Mouse (Mus musculus): Measurements from ENCODE around the gene Supt4a.
A peak's percentile ranks its signal among the peaks of the same experiment; 100 is the strongest.

Gene Supt4a

GRCm38 (mm10) chr11:87768745-87769144, 31.4 kb downstream of the Supt4a start:
- no peak for DNase-seq (ENCODE audit: low spot score)

GRCm38 (mm10) chr11:87770989-87771388, 33.6 kb downstream of the Supt4a start:
- DNase-seq (ENCODE audit: low spot score), result peak; percentile 80

GRCm38 (mm10) chr11:87772354-87772753, 35.0 kb downstream of the Supt4a start:
- DNase-seq (ENCODE audit: low spot score), result no peak

- DNase-seq (ENCODE audit: low spot score), result peak; percentile 81
These were observed 40.9 kb downstream of the Supt4a start for GRCm38 (mm10) chr11:87778100-87778765.

- DNase-seq (ENCODE audit: low spot score), result no peak
These were observed 41.6 kb downstream of the Supt4a start for GRCm38 (mm10) chr11:87778915-87779314.

GRCm38 (mm10) chr11:87779392-87779791, 42.0 kb downstream of the Supt4a start:
- no peak for DNase-seq (ENCODE audit: low spot score)

GRCm38 (mm10) chr11:87780130-87780529, 42.8 kb downstream of the Supt4a start:
- no peak for DNase-seq (ENCODE audit: low spot score)

GRCm38 (mm10) chr11:87790088-87790487, 52.7 kb downstream of the Supt4a start:
- no peak for DNase-seq (ENCODE audit: low spot score)

All from retina, embryonic 14.5 days (tissue).